Mouse (Mus musculus) spleen, embryonic (tissue): ENCODE results near the gene Cdk4.
"Not testable (repeated sequence)": the region's sequence is repeated elsewhere in the genome, so short reads cannot be mapped to it uniquely, and the experiment has no call there.

Experiments
- CTCF ChIA-PET: fragments of 350-600 bp; sonication (Branson Sonifier 250); formaldehyde crosslinking; loops from one replicate; lab custom pipeline; 2022; lab: Charles Lee

Cdk4 gene

GRCm38 (mm10) chr10:127056490-127056889 is 6.8 kb upstream of the Cdk4 start:
- CTCF ChIA-PET = interaction anchor here (0.8 kb wide), 1 partner anchor 12 kb away, joined by 3 read pairs; no protein-coding TSS in a partner anchor

GRCm38 (mm10) chr10:127058161-127058560 is 5.2 kb upstream of the Cdk4 start:
- CTCF ChIA-PET = no interaction called here

DNA sequence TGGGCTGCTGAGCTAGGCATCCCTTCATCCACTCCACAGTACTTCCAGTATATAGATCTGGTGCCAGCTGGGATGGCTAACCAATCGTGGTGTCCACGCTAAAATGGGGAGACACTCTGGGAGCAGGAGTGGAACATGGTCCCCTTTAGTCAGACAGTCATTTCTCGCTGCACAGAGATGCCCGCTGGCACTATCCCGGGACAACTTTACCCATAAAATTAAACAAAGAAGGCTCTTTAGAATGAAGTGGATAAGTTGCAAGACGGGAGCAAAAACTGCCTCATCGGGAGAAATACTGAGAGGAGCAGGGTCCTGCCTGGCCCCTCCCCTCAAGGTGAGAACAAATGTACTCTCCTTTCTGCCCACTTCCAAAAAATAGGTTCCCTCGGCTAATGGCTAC is 4.6 kb upstream of the Cdk4 start:
- CTCF ChIA-PET = interaction anchor here (0.8 kb wide), 1 partner anchor 553 kb away, joined by 3 read pairs; no protein-coding TSS in a partner anchor

DNA sequence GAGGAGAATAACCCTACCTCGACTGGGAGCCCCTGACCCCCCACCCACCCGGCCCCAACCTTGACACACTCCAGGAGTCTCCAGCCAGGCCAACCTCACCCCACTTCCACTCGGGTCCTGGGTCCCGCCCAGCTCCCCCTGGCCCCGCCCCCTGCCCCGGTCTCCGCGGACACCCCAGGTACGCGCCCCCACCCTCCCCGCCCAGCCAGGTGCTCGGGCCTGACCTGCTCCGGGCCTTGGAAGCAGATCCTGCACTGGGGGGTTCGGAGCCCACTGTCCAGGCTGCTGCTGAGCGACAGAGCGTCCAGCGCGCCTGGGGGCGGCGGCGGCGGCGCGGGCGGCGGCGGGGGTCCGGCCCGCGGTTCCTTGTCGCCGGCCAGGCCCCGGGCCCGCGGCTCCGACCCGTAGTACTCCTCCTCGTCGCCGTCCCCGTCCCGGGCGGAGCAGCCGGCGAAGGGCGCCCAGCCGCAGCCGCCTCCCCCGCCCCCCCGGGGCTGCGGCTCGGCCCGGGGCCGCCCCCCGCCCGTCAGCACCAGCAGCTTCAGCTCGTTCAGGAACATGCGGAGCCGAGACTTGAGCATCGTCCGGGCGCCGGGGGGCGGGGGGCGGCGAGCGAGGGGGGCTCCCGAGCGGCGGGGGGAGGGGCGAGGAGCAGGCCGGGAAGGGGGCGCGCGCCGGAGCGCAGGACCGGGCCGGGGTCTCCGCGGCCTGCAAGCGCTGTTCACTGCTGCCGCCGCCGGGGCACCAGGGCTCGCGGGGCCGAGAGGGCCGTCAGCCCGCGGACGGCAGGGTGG is 4.0 kb upstream of the Cdk4 start:
- CTCF ChIA-PET = interaction anchor here (0.8 kb wide), 1 partner anchor 554 kb away, joined by 3 read pairs; no protein-coding TSS in a partner anchor

DNA sequence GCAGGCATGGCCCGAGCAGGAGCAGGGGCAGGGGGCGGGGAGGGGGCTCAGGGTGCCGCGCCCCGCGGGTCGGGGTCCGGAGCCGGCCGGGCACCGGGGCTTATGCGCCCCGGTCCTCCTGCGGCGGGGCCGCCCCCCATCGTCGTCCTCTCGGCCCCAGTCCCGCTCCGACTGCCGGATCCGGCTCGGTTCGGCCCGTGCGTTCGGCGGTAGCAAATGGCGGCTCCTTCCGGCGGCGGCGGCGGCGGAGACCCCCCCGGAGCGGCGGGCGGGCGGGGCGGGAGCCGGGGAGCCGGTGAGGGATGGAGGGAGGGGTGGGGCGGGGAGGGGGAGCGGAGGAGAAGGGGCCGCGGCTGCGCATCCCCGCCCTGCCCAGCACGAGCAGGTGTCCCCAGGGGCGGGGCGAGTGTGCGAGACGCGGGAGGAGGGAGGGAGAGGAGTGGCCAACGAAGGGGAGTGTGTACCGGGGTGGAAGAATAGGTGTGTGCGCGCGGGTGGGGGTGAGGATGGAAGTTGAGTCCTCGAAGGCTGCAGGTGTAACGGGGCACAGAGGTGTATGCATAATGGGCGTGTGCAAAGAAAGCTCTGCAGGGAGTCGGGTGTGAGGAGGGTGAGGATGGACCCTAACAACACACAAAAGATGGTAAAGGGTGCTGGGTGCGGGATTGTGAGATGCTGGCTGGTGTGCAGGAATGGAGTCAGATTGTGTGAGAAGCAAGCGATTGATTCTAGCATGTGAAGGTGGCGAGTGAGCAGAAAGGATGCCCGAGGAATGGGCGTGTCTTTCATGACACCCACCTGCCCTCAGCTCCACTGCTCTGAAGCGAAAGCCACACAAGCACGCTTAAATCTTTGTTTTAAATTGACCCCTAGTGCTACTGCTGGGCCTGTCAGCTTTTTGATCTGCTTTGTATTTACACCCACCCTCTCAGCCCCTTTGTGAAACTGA is 3.1 kb upstream of the Cdk4 start, which contains the start of gene March9:
Gene March9 (minus strand): TSS at position 217 of the 949 bp plus-strand sequence.
- CTCF ChIA-PET = no interaction called here

GRCm38 (mm10) chr10:127061085-127061484 is 2.2 kb upstream of the Cdk4 start:
- CTCF ChIA-PET = no interaction called here

DNA sequence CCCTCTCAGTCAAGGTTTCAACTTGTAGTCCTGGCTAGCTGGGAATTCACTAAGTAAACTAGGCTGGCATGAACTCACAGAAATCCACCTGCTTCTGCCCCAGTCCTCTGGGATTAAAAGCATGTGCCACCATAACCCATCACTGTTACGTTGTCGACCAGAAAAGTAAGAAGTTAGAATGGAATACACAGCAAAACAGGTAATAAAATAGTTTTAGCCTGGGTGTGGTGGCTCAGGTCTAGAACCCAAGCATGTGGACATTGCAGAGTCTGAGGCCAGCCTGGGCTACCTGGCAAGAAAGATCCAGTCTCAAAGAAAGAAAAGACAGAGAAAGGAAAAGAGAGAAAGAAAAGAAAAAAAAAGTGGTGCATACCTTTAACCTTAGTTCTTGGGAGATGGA is 1.8 kb upstream of the Cdk4 start:
- CTCF ChIA-PET = no interaction called here

DNA sequence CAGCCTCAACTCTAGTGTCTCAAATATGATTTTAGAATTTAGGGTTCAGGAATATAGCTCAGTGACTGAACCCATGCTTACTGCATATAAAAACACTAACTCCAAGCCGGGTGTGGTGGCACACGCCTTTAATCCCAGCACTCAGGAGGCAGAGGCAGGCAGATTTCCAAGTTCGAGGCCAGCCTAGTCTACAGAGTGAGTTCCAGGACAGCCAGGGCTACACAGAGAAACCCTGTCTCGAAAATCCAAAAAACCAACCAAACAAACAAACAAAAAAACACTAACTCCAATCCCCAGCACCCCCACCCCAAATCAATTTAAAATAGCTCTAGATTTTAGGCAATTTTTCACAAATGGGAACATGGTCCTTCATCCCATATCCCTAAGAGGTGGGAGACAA is 1.2 kb upstream of the Cdk4 start:
- CTCF ChIA-PET = interaction anchor here (0.7 kb wide), 1 partner anchor 62 kb away, joined by 3 read pairs; no protein-coding TSS in a partner anchor

DNA sequence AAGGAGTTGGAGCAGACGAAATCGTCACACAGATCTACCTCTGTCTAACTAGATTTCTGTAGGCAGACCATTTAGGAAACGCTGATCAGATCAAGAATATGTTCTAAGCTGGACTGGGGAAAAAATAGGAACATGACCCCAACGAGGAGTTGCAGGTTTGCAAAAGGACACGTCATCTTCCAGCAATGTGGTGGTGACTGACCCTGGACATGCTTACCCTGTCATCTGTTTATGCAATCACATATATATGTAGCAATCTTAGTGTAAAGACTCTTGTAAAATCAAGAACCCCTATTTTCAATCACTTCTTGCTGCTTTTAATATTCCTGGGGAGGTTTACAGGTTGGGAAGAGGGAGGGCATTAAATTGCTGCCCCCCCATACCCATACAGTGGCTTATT is 831 bp upstream of the Cdk4 start:
- CTCF ChIA-PET = interaction anchor here (0.7 kb wide), 1 partner anchor 62 kb away, joined by 3 read pairs; no protein-coding TSS in a partner anchor

- CTCF ChIA-PET = no interaction called here
Observed at GRCm38 (mm10) chr10:127063913-127064870, 858 bp downstream of the Cdk4 start.

GRCm38 (mm10) chr10:127065981-127066380 is 2.6 kb downstream of the Cdk4 start:
- CTCF ChIA-PET = no interaction called here

DNA sequence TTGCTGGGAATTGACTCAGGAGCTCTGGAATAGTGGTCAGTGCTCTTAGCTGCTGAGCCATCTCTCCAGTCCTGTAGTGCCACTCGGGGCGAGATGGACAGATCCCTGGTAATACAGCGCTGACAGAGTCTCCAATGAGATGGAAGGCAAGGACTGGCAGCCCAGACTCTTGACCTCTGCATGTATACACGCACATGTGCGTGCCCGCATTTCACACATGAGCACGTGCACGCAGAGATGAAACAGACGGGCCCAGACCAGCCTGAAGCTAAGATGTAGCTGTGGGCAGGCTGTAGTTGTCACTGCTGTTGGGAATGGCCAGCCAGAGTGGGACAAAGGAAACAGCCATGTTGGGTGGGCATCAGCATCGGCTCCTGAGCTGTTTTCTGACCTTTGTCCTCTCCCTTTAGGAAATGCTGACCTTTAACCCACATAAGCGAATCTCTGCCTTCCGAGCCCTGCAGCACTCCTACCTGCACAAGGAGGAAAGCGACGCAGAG is 3.2 kb downstream of the Cdk4 start:
- CTCF ChIA-PET = no interaction called here

GRCm38 (mm10) chr10:127068360-127069038 is 5.2 kb downstream of the Cdk4 start:
- CTCF ChIA-PET = no interaction called here

DNA sequence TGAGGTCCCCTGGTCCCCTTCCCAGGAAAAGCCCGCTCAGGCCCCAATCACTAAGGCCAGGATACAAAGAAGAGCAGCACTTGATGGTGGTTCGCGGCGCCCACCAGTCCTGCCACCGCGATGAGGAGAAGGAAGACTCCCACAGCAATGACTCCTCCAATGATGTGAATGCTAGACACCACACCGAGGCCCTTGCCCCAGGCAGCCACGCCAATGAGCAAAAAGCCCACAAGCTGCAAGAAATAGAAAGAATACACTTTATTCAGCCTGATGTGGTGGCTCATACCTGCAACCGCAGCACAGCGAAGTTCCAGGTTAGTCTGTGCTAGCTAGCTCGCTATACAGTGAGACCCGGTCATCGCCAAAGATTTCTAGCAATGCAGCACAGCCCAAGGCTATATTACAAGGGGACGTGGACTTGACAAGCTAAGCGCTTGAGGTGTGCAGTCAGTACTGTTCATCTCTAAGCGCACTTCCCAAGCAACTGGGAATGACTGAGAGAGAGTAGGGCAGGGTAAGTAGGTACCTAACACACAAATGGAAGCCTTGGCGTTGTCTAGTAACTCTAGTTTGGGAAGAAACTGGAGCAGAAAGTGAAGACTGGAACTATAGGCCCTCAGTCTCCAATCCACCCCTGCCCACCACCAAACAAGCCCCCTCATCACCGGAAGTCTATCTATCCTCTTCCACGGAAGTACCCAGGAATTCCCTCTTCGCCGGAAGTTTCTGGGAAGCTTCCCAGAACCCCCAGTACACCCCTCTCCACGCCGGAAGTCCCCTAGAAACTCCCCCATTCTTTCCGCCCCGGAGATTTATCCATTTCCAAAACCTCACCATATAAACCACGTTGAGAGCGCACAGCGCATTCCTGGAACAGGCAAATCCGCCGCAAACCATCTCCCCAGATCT is 6.2 kb downstream of the Cdk4 start:
- CTCF ChIA-PET = interaction anchor here (0.6 kb wide), 2 partner anchors 17 to 144 kb away, joined by 5 to 8 read pairs; no protein-coding TSS in a partner anchor

GRCm38 (mm10) chr10:127070190-127071121 is 7.1 kb downstream of the Cdk4 start, which contains the start of gene Tspan31:
Gene Tspan31 (minus strand): TSS chr10:127070264.
- CTCF ChIA-PET = interaction anchor here (0.6 kb wide), 3 partner anchors 23 to 143 kb away, joined by 3 to 5 read pairs (median 4); no protein-coding TSS in a partner anchor

GRCm38 (mm10) chr10:127071203-127071602 is 7.9 kb downstream of the Cdk4 start:
- CTCF ChIA-PET = interaction anchor here (0.6 kb wide), 1 partner anchor 25 kb away, joined by 3 read pairs; no protein-coding TSS in a partner anchor

DNA sequence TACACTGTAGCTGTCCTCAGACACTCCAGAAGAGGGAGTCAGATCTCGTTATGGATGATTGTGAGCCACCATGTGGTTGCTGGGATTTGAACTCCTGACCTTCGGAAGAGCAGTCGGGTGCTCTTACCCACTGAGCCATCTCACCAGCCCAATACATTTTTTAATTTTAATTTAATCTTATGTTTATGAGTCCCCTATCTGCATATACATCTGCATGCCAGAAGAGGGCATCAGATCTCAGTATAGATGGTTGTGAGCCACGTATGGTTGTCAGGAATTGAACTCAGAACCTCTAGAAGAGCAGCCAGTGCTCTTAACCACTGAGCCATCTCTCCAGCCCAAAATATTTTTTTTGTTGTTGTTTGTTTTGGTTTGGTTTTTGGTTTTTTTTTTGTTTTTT is 8.9 kb downstream of the Cdk4 start:
- CTCF ChIA-PET = not testable (repeated sequence)
